Mouse (Mus musculus) cortical plate, adult 2 months (tissue): ENCODE measurements around the gene N4bp2. TPM values are rescaled to one million over a fixed set of nuclear protein-coding genes. Genes with fewer than 3 reads are reported as not detected.

Experiments
- H3K27ac ChIP-seq: fragments of 200-500 bp; 2 replicates; pipeline ENCODE4 v1.5.1; 2012; ENCODE audit warnings: low read length, control low read depth, inconsistent platforms; ENCODE audit not compliant: insufficient read depth
- H3K4me1 ChIP-seq: fragments of 200-500 bp; 2 replicates; pipeline ENCODE4 v1.6.1; 2011; ENCODE audit warnings: low read length; ENCODE audit not compliant: control insufficient read depth, insufficient read depth
- H3K4me3 ChIP-seq: fragments of 200-500 bp; 2 replicates; pipeline ENCODE4 v1.5.1; 2011; ENCODE audit warnings: mild to moderate bottlenecking, low read length, control low read depth; ENCODE audit not compliant: insufficient read depth
- CTCF ChIP-seq: fragments of 200-500 bp; IDR thresholded peaks from 2 replicates; pipeline ENCODE4 v1.5.1; 2011; ENCODE audit warnings: mild to moderate bottlenecking, control low read depth, low read length; ENCODE audit not compliant: insufficient read depth; ENCODE audit errors: extremely low read depth
- POLR2A ChIP-seq: fragments of 200-500 bp; IDR thresholded peaks from 2 replicates; pipeline ENCODE4 v1.6.1; 2011; ENCODE audit warnings: mild to moderate bottlenecking, low read length, control low read depth; ENCODE audit not compliant: insufficient read depth; ENCODE audit errors: extremely low read depth
- polyA plus RNA-seq: library from polyadenylated mRNA; depleted of rRNA; stranded (reverse); fragments of >200 nt; gene quantifications from 2 replicates; pipeline ENCODE4 v1.2.3, GENCODE M21; 2012

Gene N4bp2
- polyA plus RNA-seq, 1 experiment: 3.8 TPM

DNA sequence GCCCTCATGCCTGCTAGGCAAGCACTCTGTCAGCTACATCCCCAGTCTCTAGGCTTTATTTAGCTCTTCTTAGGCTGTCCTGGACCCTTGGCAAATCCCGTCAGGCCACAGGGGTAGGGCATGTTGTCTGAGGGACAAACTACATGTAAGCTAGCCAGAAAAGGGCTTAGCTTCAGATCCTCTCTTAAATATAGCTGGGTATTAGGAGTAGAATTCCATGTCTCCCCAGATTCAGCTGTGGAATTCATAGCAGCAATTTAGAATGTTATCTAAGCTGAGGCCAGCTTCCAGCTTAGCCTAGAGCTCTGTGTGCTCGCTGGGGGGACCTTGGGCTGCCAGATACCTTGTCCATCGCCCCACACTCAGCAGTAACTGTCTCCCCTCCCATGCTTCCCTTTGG is 83.6 kb downstream of the N4bp2 start:
- Histone ChIP-seq H3K27ac (no peak overlapping the region), H3K4me3 (no peak overlapping the region), H3K4me1 (no peaks in the 10 kb centered on the region)
- TF ChIP-seq CTCF (no peak), POLR2A (no peak)

DNA sequence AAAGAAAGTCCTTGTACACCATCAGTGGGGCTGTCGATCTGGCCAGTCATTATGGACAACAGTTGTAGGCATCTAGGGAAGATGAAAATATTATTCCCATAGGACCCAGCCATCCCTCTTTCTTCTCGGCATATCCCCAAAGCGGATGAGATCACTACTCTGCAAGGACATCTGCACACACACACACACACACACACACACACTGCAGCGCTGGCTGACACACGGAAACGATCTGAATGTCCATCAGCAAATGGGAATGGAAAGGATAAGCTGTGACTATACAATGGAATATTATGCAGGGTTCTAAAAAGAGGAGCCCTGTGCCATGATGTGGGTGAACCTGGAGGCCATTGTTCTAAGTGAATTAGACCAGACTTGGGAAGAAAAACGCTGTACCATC is 84.3 kb downstream of the N4bp2 start:
- H3K27ac ChIP-seq: no peak overlapping the region

DNA sequence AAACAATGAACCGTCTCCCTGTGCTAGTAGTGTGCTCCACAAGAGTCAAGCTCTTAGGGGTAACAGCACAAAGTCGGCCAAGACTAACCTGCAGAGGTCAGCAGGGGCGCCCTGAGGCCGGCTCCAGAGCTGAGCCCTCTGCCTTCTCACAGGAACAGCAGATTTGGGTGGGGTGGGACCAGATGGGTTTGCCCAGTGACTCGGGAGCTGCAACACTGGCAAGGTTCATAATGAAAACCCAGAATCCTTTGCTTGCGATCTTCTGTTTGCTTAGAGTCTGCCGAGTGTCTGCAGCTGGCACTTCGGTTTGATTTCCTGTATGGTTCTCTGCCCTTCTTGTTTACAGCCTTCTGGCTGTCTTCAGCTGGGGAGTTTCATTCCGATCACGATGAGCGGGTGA is 87.4 kb downstream of the N4bp2 start:
- Histone ChIP-seq H3K27ac (no peak overlapping the region), H3K4me1 (no peaks in the 10 kb centered on the region), H3K4me3 (no peak overlapping the region)
- TF ChIP-seq CTCF (no peak), POLR2A (no peak)

More for the DNA sequence above, 84.3 kb downstream of the N4bp2 start:
- Histone ChIP-seq H3K4me1 (no peaks in the 10 kb centered on the region), H3K4me3 (no peak overlapping the region)
- TF ChIP-seq CTCF (no peak), POLR2A (no peak)

DNA sequence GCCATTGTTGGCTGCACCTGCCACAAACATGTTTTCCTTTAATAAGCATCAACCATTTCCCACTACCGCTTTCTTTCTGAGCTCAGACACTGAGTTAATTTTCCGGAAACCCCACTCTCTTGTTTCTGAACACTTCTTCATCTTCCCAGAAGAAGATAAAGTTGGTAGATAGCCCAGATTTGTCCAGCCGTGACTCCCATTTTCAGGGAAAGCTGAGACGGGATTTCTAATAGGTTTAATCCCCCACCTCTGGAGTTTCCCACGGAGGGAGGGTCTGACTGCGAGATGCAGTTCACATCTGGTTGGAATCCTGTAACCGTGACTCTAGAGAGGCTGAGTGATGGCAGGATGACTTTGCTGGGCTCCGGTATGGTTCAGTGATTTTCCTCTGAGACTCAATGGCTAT is 91.5 kb downstream of the N4bp2 start:
- Histone ChIP-seq H3K27ac (no peak overlapping the region), H3K4me3 (no peak overlapping the region), H3K4me1 (no peaks in the 10 kb centered on the region)
- TF ChIP-seq CTCF (no peak), POLR2A (no peak)

DNA sequence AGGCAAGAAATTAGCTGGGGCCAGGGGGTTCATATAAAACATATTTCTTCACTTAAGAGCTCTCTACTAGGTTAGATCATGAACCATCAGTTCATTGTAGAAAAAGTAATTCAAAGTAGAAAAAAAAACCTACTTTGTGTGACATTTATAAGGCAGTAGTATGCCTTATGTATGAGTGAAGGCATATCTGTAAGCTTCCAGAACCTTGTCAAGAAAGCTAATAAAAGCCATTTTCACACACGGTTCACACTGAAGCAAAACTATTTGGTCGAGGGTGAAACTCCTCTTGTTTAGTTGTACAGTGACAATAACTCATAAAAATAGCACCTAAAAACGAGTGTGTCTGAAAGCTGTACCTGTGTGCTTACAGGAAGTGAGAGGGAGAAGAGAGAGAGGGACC is 92.2 kb downstream of the N4bp2 start:
- Histone ChIP-seq H3K4me1 (no peaks in the 10 kb centered on the region), H3K27ac (no peak overlapping the region), H3K4me3 (no peak overlapping the region)
- no peak for TF ChIP-seq POLR2A
- TF ChIP-seq CTCF: no peak

DNA sequence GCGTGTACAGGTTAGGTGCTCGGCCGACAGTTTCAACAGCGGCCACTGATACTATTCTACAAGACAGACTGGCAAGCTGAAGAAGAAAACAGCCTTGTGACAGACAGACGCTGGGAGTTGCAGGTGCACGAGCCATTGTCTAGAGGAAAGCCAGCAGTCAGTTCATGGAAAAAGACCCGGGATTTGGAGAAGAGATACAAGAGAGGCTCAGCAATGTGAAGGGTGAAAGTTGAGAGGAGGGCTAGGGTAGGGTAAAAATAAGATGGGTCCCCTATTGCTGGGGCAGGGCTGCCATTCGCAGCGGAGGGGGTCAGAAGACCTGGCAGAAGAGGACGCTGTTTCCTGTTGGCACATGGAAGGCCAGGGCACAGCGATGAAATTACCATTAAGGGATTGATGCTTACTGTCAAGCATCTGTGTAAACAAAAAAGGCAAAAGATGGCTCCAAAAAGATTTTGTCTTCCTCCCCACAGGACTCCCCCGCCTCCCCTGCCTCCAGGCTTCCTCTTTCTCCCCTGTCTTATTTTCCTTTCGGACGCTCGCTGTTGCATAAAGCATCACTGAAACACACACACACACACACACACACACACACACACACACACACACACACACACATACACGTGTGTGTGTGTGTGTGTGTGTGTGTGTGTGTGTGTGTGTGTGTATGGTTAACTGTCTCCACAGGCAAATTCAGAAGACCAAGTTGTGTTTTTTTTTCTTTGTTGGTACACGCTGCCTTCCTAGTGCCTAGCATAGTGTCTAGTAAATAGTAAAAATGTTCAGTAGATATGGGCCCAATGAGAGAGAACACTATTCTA is 93.5 kb downstream of the N4bp2 start:
- H3K4me3 ChIP-seq: no peak overlapping the region
- TF ChIP-seq POLR2A: no peak
- no peak overlapping the region for H3K27ac ChIP-seq

DNA sequence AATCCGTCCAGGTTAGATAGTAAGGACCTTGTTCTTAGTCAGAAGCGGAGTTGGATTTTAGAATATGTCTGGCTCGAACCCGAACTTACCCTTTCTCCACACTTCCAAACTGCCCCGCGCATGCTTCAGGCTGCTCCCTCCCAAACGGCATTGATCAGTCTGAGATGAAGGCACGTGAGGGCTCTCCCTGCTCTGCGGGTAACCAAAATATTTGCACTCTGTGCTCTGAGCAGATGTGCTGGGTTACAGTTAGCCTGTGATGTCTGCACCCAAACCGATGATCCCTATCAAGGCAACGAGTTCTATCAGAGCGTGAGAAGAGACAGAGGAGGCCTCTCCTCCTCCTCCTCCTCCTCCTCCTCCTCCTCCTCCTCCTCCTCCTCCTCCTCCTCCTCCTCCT is 94.6 kb downstream of the N4bp2 start:
- Histone ChIP-seq H3K4me3 (no peak overlapping the region), H3K4me1 (no peaks in the 10 kb centered on the region), H3K27ac (no peak overlapping the region)
- TF ChIP-seq POLR2A (no peak), CTCF (no peak)

More for the DNA sequence above, 93.5 kb downstream of the N4bp2 start:
- H3K4me1 ChIP-seq: no peaks in the 10 kb centered on the region

DNA sequence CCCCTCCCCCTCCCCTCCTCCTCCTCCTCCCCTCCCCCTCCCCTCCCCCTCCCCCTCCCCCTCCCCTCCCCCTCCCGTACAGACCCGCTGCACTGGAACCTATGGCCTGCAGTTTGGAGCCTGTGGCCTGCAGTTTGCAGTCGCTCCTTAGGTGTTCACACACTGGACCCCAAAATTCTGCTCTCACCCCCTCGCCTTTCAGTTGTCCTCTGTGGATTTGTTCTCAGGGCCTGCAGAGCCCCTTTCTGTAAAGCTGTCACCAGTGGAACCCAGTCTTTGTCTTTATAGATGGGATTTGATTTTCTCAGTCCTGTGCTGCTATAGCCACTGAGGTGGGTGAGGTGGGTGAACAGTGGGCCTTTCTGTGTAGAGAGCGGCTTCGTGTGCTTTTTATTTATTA is 95.0 kb downstream of the N4bp2 start:
- H3K4me1 ChIP-seq: no peaks in the 10 kb centered on the region
- H3K4me3 ChIP-seq: no peak overlapping the region
- H3K27ac ChIP-seq: no peak overlapping the region
- TF ChIP-seq POLR2A (no peak), CTCF (no peak)

DNA sequence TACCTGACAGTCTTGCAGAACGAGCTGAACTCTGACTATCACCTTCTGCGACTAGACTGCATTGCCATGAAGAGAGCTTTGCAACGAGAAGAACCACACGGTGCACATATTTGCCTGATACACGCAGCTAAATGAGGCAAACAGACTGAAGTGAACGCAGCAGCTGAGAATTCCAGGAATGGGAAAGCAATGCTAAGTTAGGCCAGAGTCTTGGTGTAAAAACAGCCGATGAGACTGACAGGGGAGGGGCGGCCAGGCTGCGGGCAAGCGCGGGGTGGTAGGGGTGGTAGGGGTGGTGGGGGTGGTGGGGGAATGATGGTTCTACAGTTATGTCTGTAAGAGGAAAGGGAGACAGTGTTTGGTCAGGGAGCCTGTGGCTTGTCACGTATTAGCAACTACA is 95.6 kb downstream of the N4bp2 start:
- Histone ChIP-seq H3K27ac (no peak overlapping the region), H3K4me3 (no peak overlapping the region), H3K4me1 (no peaks in the 10 kb centered on the region)
- TF ChIP-seq POLR2A (no peak), CTCF (no peak)

DNA sequence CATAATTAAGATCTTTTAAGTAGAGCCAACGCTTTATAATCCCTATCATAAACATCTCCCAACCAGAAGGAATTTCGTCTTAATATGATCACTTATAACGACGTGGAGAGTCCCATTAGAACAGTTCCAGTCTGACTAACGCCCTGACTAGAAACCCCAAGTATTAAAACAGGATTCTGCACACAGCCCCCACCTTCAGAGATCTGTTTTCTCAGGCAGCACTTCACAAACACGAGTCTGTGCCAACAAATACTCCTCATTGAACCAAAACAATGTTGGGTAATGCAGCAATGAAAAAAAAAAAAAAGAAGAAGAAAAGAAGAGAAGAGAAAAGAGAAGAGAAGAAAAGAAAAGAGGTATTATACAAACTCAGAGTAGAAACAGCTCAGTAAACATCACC is 96.1 kb downstream of the N4bp2 start:
- Histone ChIP-seq H3K27ac (no peak overlapping the region), H3K4me1 (no peaks in the 10 kb centered on the region)

More for the DNA sequence above, 96.1 kb downstream of the N4bp2 start:
- H3K4me3 ChIP-seq: no peak overlapping the region
- TF ChIP-seq POLR2A: no peak
- no peak for TF ChIP-seq CTCF
